Mouse (Mus musculus) adrenal gland, adult 10 weeks (tissue): ENCODE results near the gene Uba52. TPM values are rescaled to one million over a fixed set of nuclear protein-coding genes. Genes with fewer than 3 reads are reported as not detected.

Experiments
- polyA plus RNA-seq: library from polyadenylated mRNA; stranded (reverse); fragments of 350-450 nt; fragmentation: Illumina TruSeq; extraction: RNeasy Lipid Tissue Mini Kit (QIAGEN cat#74804); gene quantifications from one replicate; pipeline ENCODE4 v1.2.3, GENCODE M21; 2014; ENCODE audit warnings: low read depth, low replicate concordance

Uba52 gene
- polyA plus RNA-seq = 3.9 TPM

GRCm38 (mm10) chr8:70510228-70510915, at the start of gene Uba52:
Gene Uba52 (minus strand): TSS chr8:70510801.

GRCm38 (mm10) chr8:70539077-70539813, 28.6 kb upstream of the Uba52 start, which contains the start of gene Ell:
Gene Ell (plus strand): TSS chr8:70539457.

GRCm38 (mm10) chr8:70527512-70528181, 17.0 kb upstream of the Uba52 start, which contains the start of the genes Fkbp8 and Kxd1:
Gene Fkbp8 (plus strand): TSS chr8:70527724.
Gene Kxd1 (minus strand): TSS chr8:70527956.

GRCm38 (mm10) chr8:70506328-70507026, 4.1 kb downstream of the Uba52 start, which contains the start of gene Rex1bd:
Gene Rex1bd (minus strand): TSS chr8:70506752.

GRCm38 (mm10) chr8:70492664-70493640, 17.6 kb downstream of the Uba52 start, which contains the start of gene Crlf1:
Gene Crlf1 (plus strand): TSS chr8:70493158.

GRCm38 (mm10) chr8:70486941-70487520, 23.6 kb downstream of the Uba52 start, which contains the start of gene Tmem59l:
Gene Tmem59l (minus strand): TSS chr8:70487358.

GRCm38 (mm10) chr8:70476333-70477268, 34.0 kb downstream of the Uba52 start, which contains the start of gene Klhl26:
Gene Klhl26 (minus strand): TSS chr8:70476968.

Other genes starting within 250 kb of the Uba52 start
- gene Homer3, start 228.0 kb downstream of the Uba52 start, polyA plus RNA-seq = not detected
- 4.1 TPM for gene Ddx49, start 208.3 kb downstream of the Uba52 start, polyA plus RNA-seq
- 0.82 TPM for gene Cope, start 208.3 kb downstream of the Uba52 start, polyA plus RNA-seq
- not detected for gene Cers1, start 195.0 kb downstream of the Uba52 start, polyA plus RNA-seq
- gene Gdf1, start 181.0 kb downstream of the Uba52 start, polyA plus RNA-seq = not detected
- gene Upf1, start 157.5 kb downstream of the Uba52 start, polyA plus RNA-seq = 4.0 TPM
- not detected for gene Comp, start 137.2 kb downstream of the Uba52 start, polyA plus RNA-seq
- 2.6 TPM for gene Crtc1, start 71.2 kb downstream of the Uba52 start, polyA plus RNA-seq
- 5.4 TPM for gene Klhl26, start 33.8 kb downstream of the Uba52 start, polyA plus RNA-seq
- gene Tmem59l, start 23.4 kb downstream of the Uba52 start, polyA plus RNA-seq = 0.82 TPM
- gene Crlf1, start 17.6 kb downstream of the Uba52 start, polyA plus RNA-seq = not detected
- not detected for gene Rex1bd, start 4.0 kb downstream of the Uba52 start, polyA plus RNA-seq
- 5.1 TPM for gene Fkbp8, start 16.9 kb upstream of the Uba52 start, polyA plus RNA-seq
- 8.0 TPM for gene Kxd1, start 17.2 kb upstream of the Uba52 start, polyA plus RNA-seq
- 0.58 TPM for gene Ell, start 28.7 kb upstream of the Uba52 start, polyA plus RNA-seq
- 0.29 TPM for gene Isyna1, start 83.6 kb upstream of the Uba52 start, polyA plus RNA-seq
- not detected for gene Ssbp4, start 98.1 kb upstream of the Uba52 start, polyA plus RNA-seq
- gene Lrrc25, start 105.4 kb upstream of the Uba52 start, polyA plus RNA-seq = not detected
- gene Gdf15, start 121.7 kb upstream of the Uba52 start, polyA plus RNA-seq = not detected
- 55.2 TPM for gene Pgpep1, start 149.6 kb upstream of the Uba52 start, polyA plus RNA-seq
- not detected for gene Lsm4, start 162.4 kb upstream of the Uba52 start, polyA plus RNA-seq
- gene Jund, start 188.1 kb upstream of the Uba52 start, polyA plus RNA-seq = 24.6 TPM
- not detected for gene Iqcn, start 192.7 kb upstream of the Uba52 start, polyA plus RNA-seq
- not detected for gene Gm3336, start 207.7 kb upstream of the Uba52 start, polyA plus RNA-seq
- gene Pde4c, start 212.9 kb upstream of the Uba52 start, polyA plus RNA-seq = not detected
- 12.3 TPM for gene Rab3a, start 243.9 kb upstream of the Uba52 start, polyA plus RNA-seq